Mouse (Mus musculus) bone marrow macrophage, adult 2 months (primary cell): ENCODE measurements around the gene Frmd8. TPM values are rescaled to one million over a fixed set of nuclear protein-coding genes. Genes with fewer than 3 reads are reported as not detected.
A peak's percentile ranks its signal among the peaks of the same experiment; 100 is the strongest.

Source experiments
- H3K27ac ChIP-seq: 2 replicates; pipeline ENCODE4 v1.5.1; 2012; ENCODE audit warnings: low read depth, low read length; ENCODE audit not compliant: insufficient read depth
- H3K4me1 ChIP-seq: 2 replicates; pipeline ENCODE4 v1.6.1; 2012; ENCODE audit warnings: low read length; ENCODE audit not compliant: control insufficient read depth, insufficient read depth
- H3K4me3 ChIP-seq: 2 replicates; pipeline ENCODE4 v1.5.1; 2012; ENCODE audit warnings: mild to moderate bottlenecking, low read length, moderate library complexity; ENCODE audit not compliant: insufficient read depth
- CTCF ChIP-seq: IDR thresholded peaks from 2 replicates; pipeline ENCODE4 v1.5.1; 2012; ENCODE audit warnings: low read depth, mild to moderate bottlenecking, low read length, moderate library complexity
- POLR2A ChIP-seq: IDR thresholded peaks from 2 replicates; pipeline ENCODE4 v1.6.1; 2012; ENCODE audit warnings: mild to moderate bottlenecking, low read depth, low read length, borderline replicate concordance
- polyA plus RNA-seq: library from polyadenylated mRNA; stranded (reverse); fragments of >200 nt; gene quantifications from 2 replicates; pipeline ENCODE4 v1.2.4, GENCODE M21; 2012; ENCODE audit not compliant: missing spikeins, insufficient read depth, insufficient read length

The Frmd8 gene
- polyA plus RNA-seq, 1 experiment = 25.2 TPM

DNA sequence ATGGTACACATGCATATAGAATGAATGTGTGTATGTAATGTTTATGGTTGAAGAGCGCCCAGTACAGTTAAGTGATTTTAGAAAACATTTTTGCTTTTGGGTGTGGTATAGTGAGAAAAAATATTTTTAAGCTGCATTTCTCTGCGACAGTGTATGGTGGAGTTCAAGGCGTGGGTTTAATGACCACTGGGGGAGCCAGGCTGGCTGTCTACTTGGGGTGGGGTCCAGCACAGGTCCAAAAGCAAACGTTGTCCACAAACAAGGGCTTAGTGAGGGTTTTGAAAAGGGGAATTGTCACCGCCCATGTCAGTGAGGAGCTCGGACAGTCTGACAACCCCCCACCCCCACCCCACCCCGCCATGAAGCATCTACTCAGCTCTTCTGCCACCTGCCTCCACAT, 28.9 kb downstream of the Frmd8 start:
- Histone ChIP-seq H3K4me1 (peaks cover 18% of the 10 kb centered on the region), H3K4me3 (peak overlapping the region; percentile 51), H3K27ac (peak overlapping the region; percentile 100)
- TF ChIP-seq CTCF = no peak
- no peak for TF ChIP-seq POLR2A

GRCm38 (mm10) chr19:5845319-5846135, 29.5 kb downstream of the Frmd8 start:
- Histone ChIP-seq H3K4me3 (peak overlapping the region; percentile 78), H3K4me1 (peaks cover 15% of the 10 kb centered on the region), H3K27ac (peak overlapping the region; percentile 100)
- TF ChIP-seq CTCF (no peak), POLR2A (peak; percentile 97)

- TF ChIP-seq CTCF (no peak), POLR2A (no peak)
- peaks cover 12% of the 10 kb centered on the region for H3K4me1 ChIP-seq
- peak overlapping the region; percentile 78 for H3K4me3 ChIP-seq
- peak overlapping the region; percentile 99 for H3K27ac ChIP-seq
Observed at GRCm38 (mm10) chr19:5844831-5845318, 30.2 kb downstream of the Frmd8 start.

DNA sequence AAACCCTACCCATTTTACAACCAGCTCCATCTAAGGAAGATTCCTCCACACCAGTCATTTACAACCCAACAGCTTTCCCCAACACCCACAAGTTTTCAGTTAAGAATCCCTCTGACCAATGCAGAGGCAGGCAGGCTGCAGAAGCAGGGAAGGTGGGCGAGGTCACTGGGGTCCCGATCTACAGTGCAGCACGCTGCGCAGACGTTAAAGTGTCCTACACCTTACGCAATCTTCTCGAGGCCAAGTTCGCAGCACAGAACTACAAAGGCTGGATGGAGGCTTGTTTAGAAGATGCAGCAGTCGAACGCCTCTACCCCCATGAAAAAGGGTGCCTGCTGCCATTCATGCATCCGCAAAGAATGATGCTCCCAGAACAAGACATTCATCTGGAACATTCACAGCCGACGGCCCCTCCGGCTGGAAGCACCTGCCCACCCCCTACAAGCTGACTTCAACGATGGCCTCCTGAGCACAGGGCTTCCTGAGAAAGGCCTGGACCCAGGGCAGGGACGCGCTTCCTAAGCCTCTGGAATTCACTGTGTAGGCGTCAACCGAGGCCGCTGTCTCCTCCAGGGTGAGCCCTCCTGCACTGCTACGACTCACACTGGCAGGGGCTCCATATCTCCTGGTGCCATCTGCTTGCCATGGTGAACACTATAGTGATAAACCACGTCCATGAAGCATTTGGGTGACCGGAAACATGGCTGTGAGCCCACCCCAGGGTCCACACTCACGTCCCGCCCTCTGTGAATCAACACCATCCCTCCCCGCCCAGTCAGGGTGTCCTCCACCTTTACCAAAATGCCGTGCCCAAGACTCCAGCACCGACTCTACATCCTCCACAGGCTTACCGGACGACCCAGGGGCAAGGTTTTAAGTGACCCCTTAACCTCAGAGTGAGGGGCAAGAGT, 31.0 kb downstream of the Frmd8 start:
- Histone ChIP-seq H3K27ac (peak overlapping the region; percentile 99), H3K4me3 (peak overlapping the region; percentile 78), H3K4me1 (peaks cover 10% of the 10 kb centered on the region)
- TF ChIP-seq CTCF (no peak), POLR2A (peak; percentile 75; the same call in 1 of the 2 replicates)

- peak overlapping the region; percentile 78 for H3K4me3 ChIP-seq
- peak overlapping the region; percentile 99 for H3K27ac ChIP-seq
- TF ChIP-seq POLR2A = no peak
- H3K4me1 ChIP-seq = peaks cover 10% of the 10 kb centered on the region
Observed at GRCm38 (mm10) chr19:5842785-5843730, 32.0 kb downstream of the Frmd8 start.

- H3K4me1 ChIP-seq = peaks cover 3% of the 10 kb centered on the region
- TF ChIP-seq POLR2A = no peak
- TF ChIP-seq CTCF = no peak
- peak overlapping the region; percentile 78 for H3K4me3 ChIP-seq
- peak overlapping the region; percentile 99 for H3K27ac ChIP-seq
Observed at GRCm38 (mm10) chr19:5841999-5842784, 32.9 kb downstream of the Frmd8 start.

- H3K27ac ChIP-seq = peak overlapping the region; percentile 99
- TF ChIP-seq CTCF (peak; percentile 7; the same call in 1 of the 2 replicates), POLR2A (peak; percentile 41; the same call in 1 of the 2 replicates)
- peak overlapping the region; percentile 78 for H3K4me3 ChIP-seq
- no peaks in the 10 kb centered on the region for H3K4me1 ChIP-seq
Observed at GRCm38 (mm10) chr19:5841389-5841946, 33.6 kb downstream of the Frmd8 start.

GRCm38 (mm10) chr19:5840890-5841388, 34.1 kb downstream of the Frmd8 start:
- peak overlapping the region; percentile 78 for H3K4me3 ChIP-seq
- no peaks in the 10 kb centered on the region for H3K4me1 ChIP-seq
- TF ChIP-seq CTCF (no peak), POLR2A (no peak)
- peak overlapping the region; percentile 99 for H3K27ac ChIP-seq
